Mouse (Mus musculus) stomach, postnatal 0 days (tissue): ENCODE data around the gene Kat14.

ENCODE experiments used
- CTCF ChIP-seq: IDR thresholded peaks from 2 replicates; pipeline ENCODE4 v1.5.1; 2016; ENCODE audit warnings: antibody characterized with exemption, low read depth, mild to moderate bottlenecking, moderate library complexity
- EP300 ChIP-seq: optimal IDR thresholded peaks from 2 replicates; pipeline ENCODE3; 2016; ENCODE audit warnings: antibody characterized with exemption

DNA sequence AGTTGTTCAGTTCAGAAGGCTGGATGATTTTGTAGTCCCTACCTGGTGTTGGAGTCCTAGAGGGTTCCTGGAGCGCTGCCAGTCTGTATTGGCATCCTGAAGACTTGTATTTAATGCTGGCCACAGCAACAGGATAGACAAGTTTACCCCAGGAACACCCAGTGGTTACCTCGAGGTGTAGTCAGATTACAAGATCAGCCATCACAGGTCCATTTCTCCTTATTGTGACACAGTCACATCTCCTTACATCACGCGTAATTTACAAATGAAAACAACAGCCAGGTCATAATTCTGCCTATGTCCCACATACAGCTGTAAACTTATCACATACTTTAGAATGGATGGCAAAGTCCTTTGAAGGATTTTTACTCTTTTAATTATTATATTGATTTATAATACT is 40.3 kb downstream of the Kat14 start:
- no peak for TF ChIP-seq EP300
- no peak for TF ChIP-seq CTCF
